Mouse (Mus musculus): ENCODE results near the gene Gng12.

Gene Gng12

GRCm38 (mm10) chr6:67056108-67056888 lies 160.1 kb downstream of the Gng12 start:
- DNase-seq (ENCODE audit: low spot score in 2 of 2): no peak

- no peak for DNase-seq (ENCODE audit: low spot score in 2 of 2)
Observed at GRCm38 (mm10) chr6:67056889-67057564, 160.8 kb downstream of the Gng12 start.

DNA sequence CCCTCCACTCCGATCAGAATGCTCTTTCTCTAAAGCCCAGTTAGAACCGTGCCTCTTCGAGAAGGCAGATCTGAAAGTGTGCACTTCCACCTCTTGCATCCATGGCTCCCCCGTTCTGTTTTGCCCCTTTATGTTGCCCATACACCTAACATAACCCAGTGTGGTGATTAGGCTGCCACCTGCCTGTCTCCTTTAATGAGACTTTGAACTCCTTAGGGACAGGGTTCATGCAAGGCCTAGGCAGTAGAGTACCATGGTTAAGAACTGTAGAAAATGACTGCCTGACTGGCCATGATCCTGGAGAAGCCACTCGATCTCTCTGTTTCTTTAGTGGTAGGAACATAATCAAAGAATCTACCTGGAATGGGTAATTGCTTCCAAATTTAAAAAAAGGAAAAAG lies 161.4 kb downstream of the Gng12 start:
- DNase-seq (ENCODE audit: low spot score in 2 of 2): no peak

GRCm38 (mm10) chr6:67057991-67058696 lies 161.9 kb downstream of the Gng12 start:
- no peak for DNase-seq (ENCODE audit: low spot score in 2 of 2)

- DNase-seq (ENCODE audit: low spot score in 2 of 2): no peak
Observed at GRCm38 (mm10) chr6:67060057-67060456, 163.9 kb downstream of the Gng12 start.

GRCm38 (mm10) chr6:67069219-67069762 lies 173.1 kb downstream of the Gng12 start:
- no peak for DNase-seq (ENCODE audit: low spot score in 2 of 2)

- no peak for DNase-seq (ENCODE audit: low spot score in 2 of 2)
Observed at GRCm38 (mm10) chr6:67069800-67070315, 173.7 kb downstream of the Gng12 start.
